Mouse (Mus musculus): ENCODE measurements around the gene Ccdc59. TPM values are rescaled to one million over a fixed set of nuclear protein-coding genes. Genes with fewer than 3 reads are reported as not detected.
A peak's percentile ranks its signal among the peaks of the same experiment; 100 is the strongest.

The Ccdc59 gene
- total RNA-seq (2014; rRNA removed; ENCODE audit: low replicate concordance) (7.0 and 7.6 TPM in 2 replicates), polyA plus RNA-seq (2015; fragmentation: Nextera tagmentation; extraction: Ambion mirVana) (30.9 and 31.8 TPM in 2 replicates)

DNA sequence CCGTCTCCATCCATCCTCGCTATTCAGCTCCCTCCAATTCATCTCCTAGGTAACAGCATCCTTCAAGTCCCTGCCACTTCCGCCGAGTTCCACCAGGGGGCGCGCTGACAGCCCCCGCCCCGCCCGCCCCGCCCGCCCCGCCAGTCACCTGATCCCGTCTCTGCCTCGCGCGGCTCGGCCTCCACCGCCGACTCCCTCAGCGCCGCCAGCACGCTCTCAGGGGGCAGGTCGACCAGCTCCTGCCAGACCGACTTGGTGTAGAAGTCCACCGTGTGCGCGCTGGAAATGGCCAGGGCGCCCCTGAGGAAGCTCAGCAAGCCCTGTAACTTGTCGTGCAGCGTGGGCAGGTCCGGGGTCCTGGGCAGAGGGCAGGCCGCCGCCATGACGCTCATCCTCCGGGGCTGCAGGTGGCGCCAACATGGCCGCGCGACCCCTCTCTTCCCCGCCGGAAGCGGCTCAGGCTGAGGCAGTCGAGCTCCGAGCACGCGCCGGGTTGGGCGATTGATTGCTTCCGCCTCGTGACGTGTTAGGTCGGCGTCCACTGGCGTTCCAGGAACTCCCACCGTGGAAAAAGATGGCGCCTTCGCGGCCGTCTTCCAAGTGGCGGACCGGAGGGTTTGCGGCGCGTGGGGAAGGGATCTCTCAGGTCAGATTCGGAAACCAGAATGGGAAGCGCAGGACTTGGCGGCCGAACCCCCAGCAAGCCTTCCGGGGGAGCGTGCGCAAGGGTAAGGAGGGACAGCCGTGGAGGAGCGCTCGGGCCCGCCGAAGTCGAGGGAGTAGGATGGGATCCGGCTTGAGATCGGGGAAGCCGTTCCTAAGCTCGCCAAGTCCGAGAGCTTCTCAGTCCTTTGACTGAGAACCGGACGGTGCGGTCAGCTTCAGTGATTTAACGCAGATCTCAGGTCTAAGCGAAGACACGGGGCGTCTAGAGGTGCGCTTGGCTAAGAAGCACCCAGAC, at the start of gene Ccdc59, which contains the start of gene Mettl25:
Ccdc59 (plus strand) TSS at position 140 of the 961 bp plus-strand sequence.
Mettl25 (minus strand) TSS at position 453 of the 961 bp plus-strand sequence.
- peaks cover 32% of the 10 kb centered on the region for H3K36me3 ChIP-seq (replicated peaks; ENCODE audit: control insufficient read depth, insufficient read depth, low read length)
- H3K4me2 ChIP-seq (ENCODE audit: low read depth, low read length) = peak within 1 kb of the TSS; percentile 92
- ATAC-seq (ENCODE audit: insufficient read depth, low read depth) (peak; percentile 96), DNase-seq (ENCODE audit: low spot score) (peak; percentile 92)
- TF ChIP-seq CTCF (IDR thresholded peaks at IDR 0.05; ENCODE audit: low read depth) = peak; percentile 45
- peak; percentile 66; the same call in 1 of the 2 replicates for TF ChIP-seq EP300 (IDR thresholded peaks at IDR 0.05; ENCODE audit: low read depth)
- under 1% methylated on average over 90 of the region's 90 CpGs for WGBS
- no peaks in the 10 kb centered on the region for H3K9me3 ChIP-seq (replicated peaks; ENCODE audit: control insufficient read depth, low read length)
- peaks cover 10% of the 10 kb centered on the region for H3K4me1 ChIP-seq (ENCODE audit: control insufficient read depth, insufficient read depth)
- H3K27me3 ChIP-seq (ENCODE audit: control insufficient read depth, insufficient read depth, low read length) = no peaks in the 10 kb centered on the region
- peak within 1 kb of the TSS; percentile 92 for H3K4me3 ChIP-seq (ENCODE audit: low read depth, low read length)
- H3K27ac ChIP-seq (ENCODE audit: low read depth) = peak within 1 kb of the TSS; percentile 98
- H3K9ac ChIP-seq (replicated peaks; ENCODE audit: low read depth, low read length) = peak within 1 kb of the TSS; percentile 86

- no peaks in the 10 kb centered on the region for H3K27me3 ChIP-seq (ENCODE audit: control insufficient read depth, insufficient read depth, low read length)
- ATAC-seq (ENCODE audit: insufficient read depth, low read depth) (no peak), DNase-seq (ENCODE audit: low spot score) (no peak)
- no peaks in the 10 kb centered on the region for H3K4me1 ChIP-seq (ENCODE audit: control insufficient read depth, insufficient read depth)
- H3K9ac ChIP-seq (replicated peaks; ENCODE audit: low read depth, low read length) = no peak overlapping the region
- no peak overlapping the region for H3K4me2 ChIP-seq (ENCODE audit: low read depth, low read length)
- no peaks in the 10 kb centered on the region for H3K9me3 ChIP-seq (replicated peaks; ENCODE audit: control insufficient read depth, low read length)
- TF ChIP-seq CTCF (IDR thresholded peaks at IDR 0.05; ENCODE audit: low read depth) = no peak
- no peak for TF ChIP-seq EP300 (IDR thresholded peaks at IDR 0.05; ENCODE audit: low read depth)
- WGBS = 61% methylated on average over 15 of the region's 15 CpGs
- no peak overlapping the region for H3K4me3 ChIP-seq (ENCODE audit: low read depth, low read length)
- H3K36me3 ChIP-seq (replicated peaks; ENCODE audit: control insufficient read depth, insufficient read depth, low read length) = peaks cover 13% of the 10 kb centered on the region; the same call in 1 of the 2 replicates
- H3K27ac ChIP-seq (ENCODE audit: low read depth) = no peak overlapping the region
These were observed 46.9 kb upstream of the Ccdc59 start for GRCm38 (mm10) chr10:105793776-105794552.

GRCm38 (mm10) chr10:105797250-105797924, 43.5 kb upstream of the Ccdc59 start:
- Histone ChIP-seq H3K36me3 (replicated peaks; ENCODE audit: control insufficient read depth, insufficient read depth, low read length) (peaks cover 8% of the 10 kb centered on the region; the same call in 1 of the 2 replicates), H3K9me3 (replicated peaks; ENCODE audit: control insufficient read depth, low read length) (no peaks in the 10 kb centered on the region), H3K4me2 (ENCODE audit: low read depth, low read length) (no peak overlapping the region), H3K4me1 (ENCODE audit: control insufficient read depth, insufficient read depth) (no peaks in the 10 kb centered on the region), H3K9ac (replicated peaks; ENCODE audit: low read depth, low read length) (no peak overlapping the region), H3K4me3 (ENCODE audit: low read depth, low read length) (no peak overlapping the region), H3K27me3 (ENCODE audit: control insufficient read depth, insufficient read depth, low read length) (no peaks in the 10 kb centered on the region), H3K27ac (ENCODE audit: low read depth) (no peak overlapping the region)
- DNase-seq (ENCODE audit: low spot score) = no peak
- TF ChIP-seq CTCF (IDR thresholded peaks at IDR 0.05; ENCODE audit: low read depth) (no peak), EP300 (IDR thresholded peaks at IDR 0.05; ENCODE audit: low read depth) (no peak)
- 57% methylated on average over 8 of the region's 8 CpGs for WGBS
- no peak for ATAC-seq (ENCODE audit: insufficient read depth, low read depth)

GRCm38 (mm10) chr10:105801147-105801546, 39.7 kb upstream of the Ccdc59 start:
- H3K27me3 ChIP-seq (ENCODE audit: control insufficient read depth, insufficient read depth, low read length) = no peaks in the 10 kb centered on the region
- no peak for ATAC-seq (ENCODE audit: insufficient read depth, low read depth)
- DNase-seq (ENCODE audit: low spot score) = no peak
- H3K4me1 ChIP-seq (ENCODE audit: control insufficient read depth, insufficient read depth) = no peaks in the 10 kb centered on the region
- H3K9ac ChIP-seq (replicated peaks; ENCODE audit: low read depth, low read length) = no peak overlapping the region
- no peak overlapping the region for H3K4me2 ChIP-seq (ENCODE audit: low read depth, low read length)
- no peak for TF ChIP-seq EP300 (IDR thresholded peaks at IDR 0.05; ENCODE audit: low read depth)
- no peak for TF ChIP-seq CTCF (IDR thresholded peaks at IDR 0.05; ENCODE audit: low read depth)
- H3K4me3 ChIP-seq (ENCODE audit: low read depth, low read length) = no peak overlapping the region
- no peak overlapping the region for H3K27ac ChIP-seq (ENCODE audit: low read depth)
- 89% methylated on average over 6 of the region's 6 CpGs for WGBS
- H3K36me3 ChIP-seq (replicated peaks; ENCODE audit: control insufficient read depth, insufficient read depth, low read length) = no peaks in the 10 kb centered on the region
- H3K9me3 ChIP-seq (replicated peaks; ENCODE audit: control insufficient read depth, low read length) = no peaks in the 10 kb centered on the region

- no peaks in the 10 kb centered on the region for H3K27me3 ChIP-seq (ENCODE audit: control insufficient read depth, insufficient read depth, low read length)
- no peak overlapping the region for H3K4me3 ChIP-seq (ENCODE audit: low read depth, low read length)
- DNase-seq (ENCODE audit: low spot score) = no peak
- ATAC-seq (ENCODE audit: insufficient read depth, low read depth) = no peak
- H3K36me3 ChIP-seq (replicated peaks; ENCODE audit: control insufficient read depth, insufficient read depth, low read length) = no peaks in the 10 kb centered on the region
- no peaks in the 10 kb centered on the region for H3K4me1 ChIP-seq (ENCODE audit: control insufficient read depth, insufficient read depth)
- H3K4me2 ChIP-seq (ENCODE audit: low read depth, low read length) = no peak overlapping the region
- no peaks in the 10 kb centered on the region for H3K9me3 ChIP-seq (replicated peaks; ENCODE audit: control insufficient read depth, low read length)
- no peak for TF ChIP-seq CTCF (IDR thresholded peaks at IDR 0.05; ENCODE audit: low read depth)
- no peak for TF ChIP-seq EP300 (IDR thresholded peaks at IDR 0.05; ENCODE audit: low read depth)
- WGBS = 91% methylated on average over 6 of the region's 6 CpGs
- no peak overlapping the region for H3K9ac ChIP-seq (replicated peaks; ENCODE audit: low read depth, low read length)
- no peak overlapping the region for H3K27ac ChIP-seq (ENCODE audit: low read depth)
These were observed 38.7 kb upstream of the Ccdc59 start for GRCm38 (mm10) chr10:105802132-105802531.

All from heart, postnatal 0 days (tissue).